Comparison of ENCODE assay signal across 26 mouse cellular contexts in genomic region chr4:82326140-82326529, GRCm38 (mm10).
"Had no signal": no experiment of that assay in that cellular context is flagged by ENCODE, and none has a peak within 500 bp of the region (broad histone marks: within the 10 kb centered on the region; RNA-seq: fewer than 3 reads in every experiment).

No protein-coding gene starts in this region.

- H3K4me3 ChIP-seq: kidney, embryonic 15.5 days; limb, embryonic 12.5 days; limb, embryonic 15.5 days; midbrain, embryonic 13.5 days; myocyte; neural tube, embryonic 13.5 days had no signal

- H3K27ac ChIP-seq: kidney, embryonic 15.5 days; limb, embryonic 12.5 days; limb, embryonic 15.5 days; liver, embryonic 14.5 days; macrophage; midbrain, embryonic 13.5 days; neural tube, embryonic 13.5 days; stomach, postnatal 0 days had no signal

- H3K4me2 ChIP-seq: kidney, embryonic 15.5 days; limb, embryonic 12.5 days; limb, embryonic 15.5 days; liver, embryonic 11.5 days; lung, embryonic 14.5 days; midbrain, embryonic 13.5 days; neural tube, embryonic 13.5 days had no signal

- DNase-seq: kidney, adult 2 months; kidney, postnatal 10 days; kidney, postnatal 36 days; layer of hippocampus, adult 9-11 months; layer of hippocampus, postnatal 36 days; left cerebral cortex, postnatal 4 days; liver, postnatal 0 days; lung, embryonic 14.5 days; right cerebral cortex, adult 18-20 months; right cerebral cortex, postnatal 14 days; right cerebral cortex, postnatal 4 days; thymus, adult 2 months; thymus, postnatal 14 days; thymus, postnatal 4 days had no signal

- H3K27me3 ChIP-seq: kidney, embryonic 15.5 days; limb, embryonic 12.5 days; limb, embryonic 15.5 days; midbrain, embryonic 13.5 days; neural tube, embryonic 13.5 days had no signal

- H3K9ac ChIP-seq: kidney, embryonic 15.5 days; limb, embryonic 12.5 days; limb, embryonic 15.5 days; liver, embryonic 14.5 days; liver, postnatal 0 days; lung, embryonic 14.5 days; midbrain, embryonic 13.5 days; neural tube, embryonic 13.5 days had no signal

- ATAC-seq: intestine, embryonic 16.5 days; liver, postnatal 0 days; lung, postnatal 0 days; midbrain, embryonic 13.5 days had no signal

- H3K9me3 ChIP-seq: kidney, embryonic 15.5 days; limb, embryonic 12.5 days; limb, embryonic 15.5 days; midbrain, embryonic 13.5 days; neural tube, embryonic 13.5 days had no signal

- H3K4me1 ChIP-seq: kidney, embryonic 15.5 days; limb, embryonic 12.5 days; limb, embryonic 15.5 days; midbrain, embryonic 13.5 days; neural tube, embryonic 13.5 days had no signal
